Mouse (Mus musculus) olfactory bulb, adult 2 months (tissue): ENCODE results near the gene Ssc4d. TPM values are rescaled to one million over a fixed set of nuclear protein-coding genes. Genes with fewer than 3 reads are reported as not detected.

Experiments used
- H3K27ac ChIP-seq: fragments of 200-500 bp; 2 replicates; pipeline ENCODE4 v1.5.1; 2012; ENCODE audit warnings: low read depth, low read length; ENCODE audit not compliant: insufficient read depth
- H3K4me1 ChIP-seq: fragments of 200-500 bp; 2 replicates; pipeline ENCODE4 v1.6.1; 2012; ENCODE audit warnings: low read length; ENCODE audit not compliant: control insufficient read depth, insufficient read depth
- H3K4me3 ChIP-seq: fragments of 200-500 bp; 2 replicates; pipeline ENCODE4 v1.5.1; 2012; ENCODE audit warnings: mild to moderate bottlenecking, low read depth, low read length, moderate library complexity; ENCODE audit not compliant: insufficient read depth
- CTCF ChIP-seq: fragments of 200-500 bp; IDR thresholded peaks from 2 replicates; pipeline ENCODE4 v1.5.1; 2012; ENCODE audit warnings: low read depth, mild to moderate bottlenecking, low read length, moderate library complexity; ENCODE audit not compliant: insufficient read depth
- POLR2A ChIP-seq: fragments of 200-500 bp; IDR thresholded peaks from 2 replicates; pipeline ENCODE4 v1.6.1; 2012; ENCODE audit warnings: mild to moderate bottlenecking, low read depth, low read length, moderate library complexity; ENCODE audit not compliant: insufficient read depth
- WGBS: fragments of 180-500 bp; shearing (Covaris S2); methylation state at CpG from one replicate; pipeline ENCODE4 v1.1.7; 2018; 5-methylcytosine and 5-hydroxymethylcytosine counted together
- polyA plus RNA-seq: library from polyadenylated mRNA; stranded (reverse); fragments of >200 nt; gene quantifications from 2 replicates; pipeline ENCODE4 v1.2.4, GENCODE M21; 2012; ENCODE audit warnings: low replicate concordance; ENCODE audit not compliant: missing spikeins, insufficient read depth, insufficient read length

The Ssc4d gene
- polyA plus RNA-seq, 1 experiment, result not detected

- Histone ChIP-seq H3K4me1 (peaks cover 6% of the 10 kb centered on the region), H3K4me3 (no peak overlapping the region), H3K27ac (no peak overlapping the region)
- WGBS, result 50% methylated on average over 2 of the region's 2 CpGs
- TF ChIP-seq CTCF (no peak), POLR2A (no peak)
Measured at GRCm38 (mm10) chr5:136002325-136002724, 28.0 kb upstream of the Ssc4d start.

- TF ChIP-seq CTCF, result no peak
- no peak for TF ChIP-seq POLR2A
Measured at GRCm38 (mm10) chr5:136001222-136001621, 26.9 kb upstream of the Ssc4d start.

GRCm38 (mm10) chr5:135996162-135996561 lies 21.8 kb upstream of the Ssc4d start:
- TF ChIP-seq POLR2A (no peak), CTCF (no peak)
- Histone ChIP-seq H3K4me3 (no peak overlapping the region), H3K4me1 (peaks cover 8% of the 10 kb centered on the region), H3K27ac (no peak overlapping the region)
- 74% methylated on average over 8 of the region's 8 CpGs for WGBS

More at GRCm38 (mm10) chr5:136001222-136001621, 26.9 kb upstream of the Ssc4d start:
- Histone ChIP-seq H3K4me1 (peaks cover 7% of the 10 kb centered on the region), H3K4me3 (no peak overlapping the region), H3K27ac (no peak overlapping the region)
- 81% methylated on average over 6 of the region's 6 CpGs for whole genome bisulfite sequencing

- TF ChIP-seq CTCF (peak; percentile 31; the same call in 1 of the 2 replicates), POLR2A (peak; percentile 80)
- peak within 1 kb of the TSS; percentile 31; the same call in 1 of the 2 replicates for H3K27ac ChIP-seq
- under 1% methylated on average over 47 of the region's 47 CpGs for WGBS
- H3K4me3 ChIP-seq, result peak within 1 kb of the TSS; percentile 87
- peaks cover 8% of the 10 kb centered on the region for H3K4me1 ChIP-seq
Measured at GRCm38 (mm10) chr5:135994725-135995687, 20.7 kb upstream of the Ssc4d start, which contains the start of gene Dtx2. Gene Dtx2 (plus strand): TSS chr5:135994800.

GRCm38 (mm10) chr5:135994335-135994724 lies 20.0 kb upstream of the Ssc4d start:
- H3K4me1 ChIP-seq, result peaks cover 8% of the 10 kb centered on the region
- no peak overlapping the region for H3K4me3 ChIP-seq
- no peak overlapping the region for H3K27ac ChIP-seq
- TF ChIP-seq POLR2A (no peak), CTCF (no peak)
- 61% methylated on average over 8 of the region's 8 CpGs for whole genome bisulfite sequencing

- Histone ChIP-seq H3K4me1 (peaks cover 8% of the 10 kb centered on the region), H3K27ac (no peak overlapping the region), H3K4me3 (no peak overlapping the region)
- TF ChIP-seq CTCF, result no peak
- no peak for TF ChIP-seq POLR2A
- 77% methylated on average over 5 of the region's 5 CpGs for WGBS
Measured at GRCm38 (mm10) chr5:135993381-135993965, 19.1 kb upstream of the Ssc4d start.

- TF ChIP-seq POLR2A, result no peak
- no peak for TF ChIP-seq CTCF
- Histone ChIP-seq H3K27ac (no peak overlapping the region), H3K4me3 (no peak overlapping the region), H3K4me1 (peaks cover 2% of the 10 kb centered on the region)
- 78% methylated on average over 5 of the region's 5 CpGs for WGBS
Measured at GRCm38 (mm10) chr5:135990601-135991000, 16.3 kb upstream of the Ssc4d start.

- Histone ChIP-seq H3K4me3 (no peak overlapping the region), H3K4me1 (no peaks in the 10 kb centered on the region; the same call in 1 of the 2 replicates), H3K27ac (no peak overlapping the region)
- WGBS, result 46% methylated on average over 11 of the region's 11 CpGs
- TF ChIP-seq POLR2A (no peak), CTCF (no peak)
Measured at GRCm38 (mm10) chr5:135987248-135987647, 12.9 kb upstream of the Ssc4d start.
